Mouse (Mus musculus) lung, postnatal 0 days (tissue): ENCODE data around the gene Dyrk3.

ENCODE experiments used
- CTCF ChIP-seq: IDR thresholded peaks from 2 replicates; pipeline ENCODE4 v1.5.1; 2016; ENCODE audit warnings: antibody characterized with exemption, mild to moderate bottlenecking
- EP300 ChIP-seq: IDR thresholded peaks from 2 replicates; pipeline ENCODE4 v1.6.1; 2016; ENCODE audit warnings: antibody characterized with exemption, mild to moderate bottlenecking, control low read depth

DNA sequence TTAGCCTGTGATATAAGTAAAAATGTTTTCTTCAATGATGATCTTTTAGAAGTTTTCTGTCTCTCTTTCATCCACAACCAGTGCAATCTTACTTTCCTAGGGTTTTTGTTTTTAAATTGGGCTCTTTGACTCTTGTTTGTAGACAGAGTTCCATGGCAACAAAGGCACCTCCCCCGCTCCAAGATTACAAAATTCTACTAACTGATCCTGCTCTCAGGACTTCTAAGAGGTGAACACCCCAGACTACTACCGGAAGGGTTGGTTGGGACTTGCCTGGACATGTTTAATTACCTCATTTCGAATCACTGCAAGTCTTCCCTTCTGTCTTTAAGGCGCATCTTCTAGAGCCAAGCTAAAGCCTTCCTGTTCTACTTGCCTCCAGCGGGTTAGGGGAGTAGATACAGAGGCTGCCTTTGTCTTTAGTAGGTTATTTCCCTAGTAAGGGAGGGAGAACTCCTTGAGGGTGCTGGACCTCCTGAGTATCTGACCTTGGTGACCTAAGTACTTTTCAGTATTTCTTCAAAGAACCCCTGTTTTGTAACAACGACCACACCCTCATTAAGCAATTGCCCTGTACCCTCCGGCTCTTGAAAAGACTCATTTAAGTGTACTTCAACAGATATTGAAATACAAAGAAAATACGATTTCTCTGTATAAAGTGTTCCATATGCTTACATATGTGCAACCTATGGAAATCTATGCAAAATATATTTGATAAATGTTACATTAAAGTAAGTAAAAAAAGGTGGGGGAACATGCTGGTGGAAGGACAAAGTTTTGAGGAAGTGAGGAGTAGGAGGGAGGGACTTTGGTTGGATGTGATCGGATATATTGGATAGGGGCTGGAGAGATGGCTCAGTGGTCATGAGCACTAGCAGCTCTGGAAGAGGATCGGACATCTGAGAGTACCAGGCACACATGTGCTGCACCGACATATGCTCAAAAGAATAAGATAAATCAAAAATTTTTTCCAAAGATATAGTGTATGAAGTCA, 1.3 kb upstream of the Dyrk3 start:
- TF ChIP-seq CTCF, result no peak
- peak; percentile 45; the same call in 1 of the 2 replicates for TF ChIP-seq EP300
